Mouse (Mus musculus) CH12.LX (cell line): Measurements from ENCODE around the gene Acot13. TPM values are rescaled to one million over a fixed set of nuclear protein-coding genes. Genes with fewer than 3 reads are reported as not detected.

ENCODE experiments used
- DNase-seq: peaks from one replicate; pipeline ENCODE4 v3.0.0-alpha.2; 2013; ENCODE audit errors: extremely low read depth
- H3K27ac ChIP-seq: 2 replicates; pipeline ENCODE4 v1.5.1; 2012; ENCODE audit warnings: low read depth, mild to moderate bottlenecking, control low read depth, moderate library complexity; ENCODE audit not compliant: insufficient read depth
- H3K27me3 ChIP-seq: replicated peaks from 2 replicates; pipeline ENCODE3; 2012; ENCODE audit warnings: inconsistent platforms
- H3K36me3 ChIP-seq, 2 experiments: replicated peaks in 1 of 2; 2 replicates each; pipeline versions ENCODE3 to v1.6.1; 2012; ENCODE audit warnings: inconsistent platforms in 1 of 2, low read length in 1 of 2, mild to moderate bottlenecking in 1 of 2, mixed read lengths in 1 of 2, moderate library complexity in 1 of 2; ENCODE audit not compliant: control insufficient read depth in 1 of 2, insufficient read depth in 1 of 2
- H3K4me1 ChIP-seq, 2 experiments: 2 replicates each; pipeline ENCODE4 v1.6.1; 2012; ENCODE audit warnings: inconsistent platforms in 1 of 2, moderate library complexity in 1 of 2; ENCODE audit not compliant: insufficient read depth in 2 of 2, control insufficient read depth in 1 of 2
- H3K4me2 ChIP-seq: 2 replicates; pipeline ENCODE4 v1.6.1; 2012; ENCODE audit warnings: low read depth, mild to moderate bottlenecking, control low read depth; ENCODE audit not compliant: poor library complexity, insufficient read depth, severe bottlenecking
- H3K4me3 ChIP-seq, 3 experiments: fragments of 150-350 bp in 1 of 3; sonication (generic) in 1 of 3; replicated peaks in 1 of 3; 2 replicates each; pipeline versions ENCODE3 to v1.5.1; 2011 to 2012; ENCODE audit warnings: low read depth in 2 of 3, low read length in 2 of 3, mild to moderate bottlenecking in 2 of 3, moderate library complexity in 2 of 3, control low read depth in 1 of 3, improper control_type of control experiment in 1 of 3, inconsistent platforms in 1 of 3, mixed read lengths in 1 of 3; ENCODE audit not compliant: poor library complexity in 1 of 3
- H3K79me2 ChIP-seq: replicated peaks from 2 replicates; pipeline ENCODE4 v1.6.1; 2012; ENCODE audit warnings: mild to moderate bottlenecking, moderate library complexity; ENCODE audit not compliant: control insufficient read depth, poor library complexity, insufficient read depth, severe bottlenecking; ENCODE audit errors: extremely low read depth
- H3K9ac ChIP-seq: 2 replicates; pipeline ENCODE4 v1.6.1; 2012; ENCODE audit warnings: low read depth, mild to moderate bottlenecking, control low read depth, moderate library complexity; ENCODE audit not compliant: insufficient read depth
- H3K9me3 ChIP-seq: replicated peaks from 2 replicates; pipeline ENCODE3; 2012; ENCODE audit warnings: low read length, inconsistent platforms, mixed read lengths
- BHLHE40 ChIP-seq: IDR thresholded peaks from 2 replicates; pipeline ENCODE4 v1.6.1; 2011; ENCODE audit warnings: mild to moderate bottlenecking, low read depth, low read length, improper control_type of control experiment
- CHD1 ChIP-seq: IDR thresholded peaks from 2 replicates; pipeline ENCODE4 v1.6.1; 2012; ENCODE audit warnings: low read depth, low read length, improper control_type of control experiment, inconsistent platforms
- CHD2 ChIP-seq: IDR thresholded peaks from 2 replicates; pipeline ENCODE4 v1.6.1; 2011; ENCODE audit warnings: low read length, improper control_type of control experiment
- CTCF ChIP-seq, 2 experiments: IDR thresholded peaks in 1 of 2; conservative IDR thresholded peaks in 1 of 2; 2 replicates each; pipeline ENCODE4 v1.5.1; 2011 to 2012; ENCODE audit warnings: low read depth in 2 of 2, low read length in 2 of 2, improper control_type of control experiment in 1 of 2, inconsistent platforms in 1 of 2, mild to moderate bottlenecking in 1 of 2, moderate library complexity in 1 of 2
- E2F4 ChIP-seq: IDR thresholded peaks from 2 replicates; pipeline ENCODE4 v1.6.1; 2011; ENCODE audit warnings: low read depth, low read length, improper control_type of control experiment; ENCODE audit not compliant: insufficient replicate concordance
- ELF1 ChIP-seq: IDR thresholded peaks from 2 replicates; pipeline ENCODE4 v1.6.1; 2014; ENCODE audit warnings: low read depth, mild to moderate bottlenecking, inconsistent platforms, low read length, improper control_type of control experiment
- GABPA ChIP-seq: IDR thresholded peaks from 2 replicates; pipeline ENCODE4 v1.6.1; 2012; ENCODE audit warnings: low read depth, low read length, improper control_type of control experiment, inconsistent platforms; ENCODE audit not compliant: insufficient replicate concordance
- JUN ChIP-seq: IDR thresholded peaks from 2 replicates; pipeline ENCODE4 v1.6.1; 2011; ENCODE audit warnings: low read depth, mild to moderate bottlenecking, low read length, improper control_type of control experiment, moderate library complexity; ENCODE audit not compliant: insufficient read depth
- MEF2A ChIP-seq: IDR thresholded peaks from 2 replicates; pipeline ENCODE4 v1.6.1; 2014; ENCODE audit warnings: low read depth, mild to moderate bottlenecking, inconsistent platforms, low read length, improper control_type of control experiment, borderline replicate concordance
- MXI1 ChIP-seq: IDR thresholded peaks from 2 replicates; pipeline ENCODE4 v1.6.1; 2011; ENCODE audit warnings: mild to moderate bottlenecking, low read depth, low read length, improper control_type of control experiment
- NELFE ChIP-seq: IDR thresholded peaks from 2 replicates; pipeline ENCODE4 v1.6.1; 2011; ENCODE audit warnings: low read depth, low read length, improper control_type of control experiment
- NRF1 ChIP-seq: IDR thresholded peaks from 2 replicates; pipeline ENCODE4 v1.6.1; 2014; ENCODE audit warnings: low read depth, mild to moderate bottlenecking, inconsistent platforms, low read length, improper control_type of control experiment, moderate library complexity
- POLR2AphosphoS2 ChIP-seq: IDR thresholded peaks from 2 replicates; pipeline ENCODE4 v1.6.1; 2011; ENCODE audit warnings: low read depth, low read length, improper control_type of control experiment
- RCOR1 ChIP-seq: conservative IDR thresholded peaks from 2 replicates; pipeline ENCODE4 v1.6.1; 2012; ENCODE audit warnings: low read depth, mild to moderate bottlenecking, inconsistent platforms, low read length, improper control_type of control experiment
- TBP ChIP-seq: conservative IDR thresholded peaks from 2 replicates; pipeline ENCODE4 v1.6.1; 2011; ENCODE audit warnings: low read depth, low read length, improper control_type of control experiment
- UBTF ChIP-seq: IDR thresholded peaks from 2 replicates; pipeline ENCODE4 v1.6.1; 2012; ENCODE audit warnings: low read depth, mild to moderate bottlenecking, inconsistent platforms, low read length, improper control_type of control experiment, moderate library complexity
- ZKSCAN1 ChIP-seq: IDR thresholded peaks from 2 replicates; pipeline ENCODE4 v1.6.1; 2012; ENCODE audit warnings: low read depth, inconsistent platforms, low read length, improper control_type of control experiment, borderline replicate concordance
- ZMIZ1 ChIP-seq: IDR thresholded peaks from 2 replicates; pipeline ENCODE4 v1.6.1; 2012; ENCODE audit warnings: low read depth, mild to moderate bottlenecking, inconsistent platforms, low read length, improper control_type of control experiment
- dilution Hi-C: fragments of 300-500 bp; cut with MboI; formaldehyde crosslinking; loops from 2 replicates; pipeline ENCODE4 v1.14.3; 2020; ENCODE audit warnings: low sequenced_read_pairs; ENCODE audit not compliant: extremely low pct_unique_long_range_greater_than_20kb, extremely low pct_ligation_motif_present
- in situ Hi-C: fragments of 300-500 bp; cut with MboI; formaldehyde crosslinking; loops from 3 replicates; pipeline ENCODE4 v1.14.3; 2019; ENCODE audit warnings: low sequenced_read_pairs, low pct_ligation_motif_present, low pct_unique_long_range_greater_than_20kb, mixed read lengths
- polyA plus RNA-seq: library from polyadenylated mRNA; unstranded; fragments of >175 nt; gene quantifications from 2 replicates; pipeline ENCODE4 v1.2.1, GENCODE M21; 2012; ENCODE audit warnings: low read depth; ENCODE audit not compliant: insufficient read length
- total RNA-seq, 2 experiments: library from RNA; depleted of rRNA; stranded (reverse); fragments of 300-350 nt in 1 of 2; fragments of >200 nt in 1 of 2; gene quantifications; 2 replicates each; pipeline ENCODE4 v1.2.3; 2012 to 2014

Gene Acot13
- total and polyA plus RNA-seq, 3 experiments, result 37.1 to 50.5 (median 45.5) TPM

GRCm38 (mm10) chr13:24800674-24801307 is 30.5 kb downstream of the Acot13 start (continued):
- TF ChIP-seq BHLHE40 (no peak), TBP (peak; percentile 93), NRF1 (peak; percentile 95), JUN (no peak; the same call in 1 of the 2 replicates), ZKSCAN1 (no peak), CTCF (conservative IDR thresholded peaks at IDR 0.05 in 1 of 2, IDR thresholded peaks at IDR 0.05 in 1 of 2; ENCODE audit: low read depth in 2 of 2, low read length in 2 of 2) (no peak), POLR2AphosphoS2 (peak; percentile 98), MEF2A (peak; percentile 24; the same call in 1 of the 2 replicates), NELFE (peak; percentile 100), E2F4 (0 out of 2 replicates have a peak, but pooled peaks have one; percentile 69)

GRCm38 (mm10) chr13:24799925-24800673 is 31.2 kb downstream of the Acot13 start:
- H3K4me2 ChIP-seq, result peak overlapping the region; percentile 52
- H3K4me1 ChIP-seq, result peaks cover 5 to 10% of the 10 kb centered on the region in 2 experiments; a peak in 3 of 4 replicates
- peak overlapping the region; percentile 84 for H3K9ac ChIP-seq
- H3K27me3 ChIP-seq, result no peaks in the 10 kb centered on the region
- in situ Hi-C loops (no loop called here), dilution Hi-C loops (no loop called here)
- H3K79me2 ChIP-seq, result peaks cover 32% of the 10 kb centered on the region
- H3K4me3 ChIP-seq, result peak overlapping the region; percentile 82 to 91 (median 83)
- no peaks in the 10 kb centered on the region for H3K9me3 ChIP-seq
- TF ChIP-seq ELF1 (peak; percentile 73), UBTF (0 out of 2 replicates have a peak, but pooled peaks have one; percentile 42), RCOR1 (0 out of 2 replicates have a peak, but pooled peaks have one; percentile 6), CHD2 (peak; percentile 48; the same call in 1 of the 2 replicates), ZMIZ1 (peak; percentile 45; the same call in 1 of the 2 replicates), E2F4 (no peak), CHD1 (0 out of 2 replicates have a peak, but pooled peaks have one; percentile 48), MEF2A (no peak), MXI1 (0 out of 2 replicates have a peak, but pooled peaks have one; percentile 39), POLR2AphosphoS2 (0 out of 2 replicates have a peak, but pooled peaks have one; percentile 2), GABPA (no peak)
- no peak for DNase-seq
- H3K36me3 ChIP-seq, result peaks cover 3 to 7% of the 10 kb centered on the region in 2 experiments
- H3K27ac ChIP-seq, result peak overlapping the region; percentile 33; the same call in 1 of the 2 replicates
